Mouse (Mus musculus) CH12.LX (cell line): ENCODE measurements around the gene Trmt61a. TPM values are rescaled to one million over a fixed set of nuclear protein-coding genes. Genes with fewer than 3 reads are reported as not detected.

Experiments
- DNase-seq: peaks from one replicate; pipeline ENCODE4 v3.0.0-alpha.2; 2013; ENCODE audit errors: extremely low read depth
- H3K27ac ChIP-seq: 2 replicates; pipeline ENCODE4 v1.5.1; 2012; ENCODE audit warnings: low read depth, mild to moderate bottlenecking, control low read depth, moderate library complexity; ENCODE audit not compliant: insufficient read depth
- H3K27me3 ChIP-seq: replicated peaks from 2 replicates; pipeline ENCODE3; 2012; ENCODE audit warnings: inconsistent platforms
- H3K36me3 ChIP-seq, 2 experiments: replicated peaks in 1 of 2; 2 replicates each; pipeline versions ENCODE3 to v1.6.1; 2012; ENCODE audit warnings: inconsistent platforms in 1 of 2, low read length in 1 of 2, mild to moderate bottlenecking in 1 of 2, mixed read lengths in 1 of 2, moderate library complexity in 1 of 2; ENCODE audit not compliant: control insufficient read depth in 1 of 2, insufficient read depth in 1 of 2
- H3K4me1 ChIP-seq, 2 experiments: 2 replicates each; pipeline ENCODE4 v1.6.1; 2012; ENCODE audit warnings: inconsistent platforms in 1 of 2, moderate library complexity in 1 of 2; ENCODE audit not compliant: insufficient read depth in 2 of 2, control insufficient read depth in 1 of 2
- H3K4me2 ChIP-seq: 2 replicates; pipeline ENCODE4 v1.6.1; 2012; ENCODE audit warnings: low read depth, mild to moderate bottlenecking, control low read depth; ENCODE audit not compliant: poor library complexity, insufficient read depth, severe bottlenecking
- H3K4me3 ChIP-seq, 3 experiments: fragments of 150-350 bp in 1 of 3; sonication (generic) in 1 of 3; replicated peaks in 1 of 3; 2 replicates each; pipeline versions ENCODE3 to v1.5.1; 2011 to 2012; ENCODE audit warnings: low read depth in 2 of 3, low read length in 2 of 3, mild to moderate bottlenecking in 2 of 3, moderate library complexity in 2 of 3, control low read depth in 1 of 3, improper control_type of control experiment in 1 of 3, inconsistent platforms in 1 of 3, mixed read lengths in 1 of 3; ENCODE audit not compliant: poor library complexity in 1 of 3
- H3K79me2 ChIP-seq: replicated peaks from 2 replicates; pipeline ENCODE4 v1.6.1; 2012; ENCODE audit warnings: mild to moderate bottlenecking, moderate library complexity; ENCODE audit not compliant: control insufficient read depth, poor library complexity, insufficient read depth, severe bottlenecking; ENCODE audit errors: extremely low read depth
- H3K9ac ChIP-seq: 2 replicates; pipeline ENCODE4 v1.6.1; 2012; ENCODE audit warnings: low read depth, mild to moderate bottlenecking, control low read depth, moderate library complexity; ENCODE audit not compliant: insufficient read depth
- H3K9me3 ChIP-seq: replicated peaks from 2 replicates; pipeline ENCODE3; 2012; ENCODE audit warnings: low read length, inconsistent platforms, mixed read lengths
- CHD1 ChIP-seq: IDR thresholded peaks from 2 replicates; pipeline ENCODE4 v1.6.1; 2012; ENCODE audit warnings: low read depth, low read length, improper control_type of control experiment, inconsistent platforms
- CTCF ChIP-seq, 2 experiments: IDR thresholded peaks in 1 of 2; conservative IDR thresholded peaks in 1 of 2; 2 replicates each; pipeline ENCODE4 v1.5.1; 2011 to 2012; ENCODE audit warnings: low read depth in 2 of 2, low read length in 2 of 2, improper control_type of control experiment in 1 of 2, inconsistent platforms in 1 of 2, mild to moderate bottlenecking in 1 of 2, moderate library complexity in 1 of 2
- E2F4 ChIP-seq: IDR thresholded peaks from 2 replicates; pipeline ENCODE4 v1.6.1; 2011; ENCODE audit warnings: low read depth, low read length, improper control_type of control experiment; ENCODE audit not compliant: insufficient replicate concordance
- HCFC1 ChIP-seq: IDR thresholded peaks from 2 replicates; pipeline ENCODE4 v1.6.1; 2012; ENCODE audit warnings: low read depth, mild to moderate bottlenecking, inconsistent platforms, low read length, improper control_type of control experiment
- JUN ChIP-seq: IDR thresholded peaks from 2 replicates; pipeline ENCODE4 v1.6.1; 2011; ENCODE audit warnings: low read depth, mild to moderate bottlenecking, low read length, improper control_type of control experiment, moderate library complexity; ENCODE audit not compliant: insufficient read depth
- JUND ChIP-seq: conservative IDR thresholded peaks from 2 replicates; pipeline ENCODE4 v1.6.1; 2011; ENCODE audit warnings: low read depth, low read length, improper control_type of control experiment
- MAFK ChIP-seq: IDR thresholded peaks from 2 replicates; pipeline ENCODE4 v1.6.1; 2011; ENCODE audit warnings: low read length, improper control_type of control experiment; ENCODE audit not compliant: insufficient replicate concordance
- MAZ ChIP-seq: IDR thresholded peaks from 2 replicates; pipeline ENCODE4 v1.6.1; 2012; ENCODE audit warnings: low read depth, mild to moderate bottlenecking, inconsistent platforms, low read length, improper control_type of control experiment, moderate library complexity
- MEF2A ChIP-seq: IDR thresholded peaks from 2 replicates; pipeline ENCODE4 v1.6.1; 2014; ENCODE audit warnings: low read depth, mild to moderate bottlenecking, inconsistent platforms, low read length, improper control_type of control experiment, borderline replicate concordance
- MXI1 ChIP-seq: IDR thresholded peaks from 2 replicates; pipeline ENCODE4 v1.6.1; 2011; ENCODE audit warnings: mild to moderate bottlenecking, low read depth, low read length, improper control_type of control experiment
- MYC ChIP-seq: IDR thresholded peaks from 2 replicates; pipeline ENCODE4 v1.6.1; 2011; ENCODE audit warnings: low read depth, mild to moderate bottlenecking, improper control_type of control experiment, low read length
- NELFE ChIP-seq: IDR thresholded peaks from 2 replicates; pipeline ENCODE4 v1.6.1; 2011; ENCODE audit warnings: low read depth, low read length, improper control_type of control experiment
- PAX5 ChIP-seq: IDR thresholded peaks from 2 replicates; pipeline ENCODE4 v1.6.1; 2012; ENCODE audit warnings: low read length, inconsistent platforms, mixed read lengths
- POLR2A ChIP-seq: IDR thresholded peaks from 2 replicates; pipeline ENCODE4 v1.6.1; 2011; ENCODE audit warnings: low read depth, mild to moderate bottlenecking, improper control_type of control experiment, low read length
- POLR2AphosphoS2 ChIP-seq: IDR thresholded peaks from 2 replicates; pipeline ENCODE4 v1.6.1; 2011; ENCODE audit warnings: low read depth, low read length, improper control_type of control experiment
- RAD21 ChIP-seq: IDR thresholded peaks from 2 replicates; pipeline ENCODE4 v1.6.1; 2011; ENCODE audit warnings: low read depth, mild to moderate bottlenecking, low read length, improper control_type of control experiment, moderate library complexity
- RCOR1 ChIP-seq: conservative IDR thresholded peaks from 2 replicates; pipeline ENCODE4 v1.6.1; 2012; ENCODE audit warnings: low read depth, mild to moderate bottlenecking, inconsistent platforms, low read length, improper control_type of control experiment
- SMC3 ChIP-seq: IDR thresholded peaks from 2 replicates; pipeline ENCODE4 v1.6.1; 2011; ENCODE audit warnings: low read depth, low read length, improper control_type of control experiment
- USF2 ChIP-seq: conservative IDR thresholded peaks from 2 replicates; pipeline ENCODE4 v1.6.1; 2011; ENCODE audit warnings: low read depth, low read length, improper control_type of control experiment
- ZC3H11A ChIP-seq: IDR thresholded peaks from 2 replicates; pipeline ENCODE4 v1.6.1; 2012; ENCODE audit warnings: low read depth, mild to moderate bottlenecking, inconsistent platforms, low read length, improper control_type of control experiment
- ZKSCAN1 ChIP-seq: IDR thresholded peaks from 2 replicates; pipeline ENCODE4 v1.6.1; 2012; ENCODE audit warnings: low read depth, inconsistent platforms, low read length, improper control_type of control experiment, borderline replicate concordance
- ZMIZ1 ChIP-seq: IDR thresholded peaks from 2 replicates; pipeline ENCODE4 v1.6.1; 2012; ENCODE audit warnings: low read depth, mild to moderate bottlenecking, inconsistent platforms, low read length, improper control_type of control experiment
- ZNF384 ChIP-seq: IDR thresholded peaks from 2 replicates; pipeline ENCODE4 v1.6.1; 2012; ENCODE audit warnings: low read depth, low read length, improper control_type of control experiment, inconsistent platforms
- dilution Hi-C: fragments of 300-500 bp; cut with MboI; formaldehyde crosslinking; loops from 2 replicates; pipeline ENCODE4 v1.14.3; 2020; ENCODE audit warnings: low sequenced_read_pairs; ENCODE audit not compliant: extremely low pct_unique_long_range_greater_than_20kb, extremely low pct_ligation_motif_present
- in situ Hi-C: fragments of 300-500 bp; cut with MboI; formaldehyde crosslinking; loops from 3 replicates; pipeline ENCODE4 v1.14.3; 2019; ENCODE audit warnings: low sequenced_read_pairs, low pct_ligation_motif_present, low pct_unique_long_range_greater_than_20kb, mixed read lengths
- polyA plus RNA-seq: library from polyadenylated mRNA; unstranded; fragments of >175 nt; gene quantifications from 2 replicates; pipeline ENCODE4 v1.2.1, GENCODE M21; 2012; ENCODE audit warnings: low read depth; ENCODE audit not compliant: insufficient read length
- total RNA-seq, 2 experiments: library from RNA; depleted of rRNA; stranded (reverse); fragments of 300-350 nt in 1 of 2; fragments of >200 nt in 1 of 2; gene quantifications; 2 replicates each; pipeline ENCODE4 v1.2.3; 2012 to 2014

Trmt61a gene
- total and polyA plus RNA-seq, 3 experiments = 21.8 to 37.4 (median 34.1) TPM

DNA sequence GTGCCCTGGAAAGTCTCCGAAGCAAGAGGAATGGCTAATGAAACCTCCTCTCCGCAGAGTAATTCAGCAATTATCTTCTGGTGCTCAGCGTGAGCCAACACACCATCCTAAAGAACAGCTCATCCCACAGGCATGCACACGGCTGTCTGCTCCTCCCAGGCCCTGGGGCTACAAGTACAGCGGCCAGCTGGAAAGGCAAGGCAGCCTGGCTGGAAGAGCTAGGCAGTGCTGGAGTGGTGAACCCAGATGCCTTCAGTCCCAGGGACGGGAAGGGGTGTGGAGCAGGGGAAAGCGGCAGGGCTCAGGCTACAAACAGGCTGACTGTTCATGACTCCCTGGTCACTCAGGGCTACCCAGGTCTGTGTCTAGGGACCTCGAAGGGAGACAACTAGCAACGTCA, 26.7 kb downstream of the Trmt61a start:
- dilution Hi-C loops = no loop called here
- H3K27ac ChIP-seq = no peak overlapping the region
- no peak overlapping the region for H3K4me3 ChIP-seq
- in situ Hi-C loops = no loop called here
- H3K4me2 ChIP-seq = no peak overlapping the region
- H3K36me3 ChIP-seq = peaks cover 4 to 28% of the 10 kb centered on the region in 2 experiments
- TF ChIP-seq POLR2AphosphoS2 (no peak), CTCF (conservative IDR thresholded peaks at IDR 0.05 in 1 of 2, IDR thresholded peaks at IDR 0.05 in 1 of 2; ENCODE audit: low read depth in 2 of 2, low read length in 2 of 2) (no peak), NELFE (no peak), ZC3H11A (no peak), RAD21 (no peak), RCOR1 (no peak)
- no peaks in the 10 kb centered on the region for H3K27me3 ChIP-seq
- H3K9me3 ChIP-seq = no peaks in the 10 kb centered on the region
- H3K79me2 ChIP-seq = no peaks in the 10 kb centered on the region
- H3K4me1 ChIP-seq = peaks cover 3 to 26% of the 10 kb centered on the region in 2 experiments
- no peak for DNase-seq
- H3K9ac ChIP-seq = no peak overlapping the region

DNA sequence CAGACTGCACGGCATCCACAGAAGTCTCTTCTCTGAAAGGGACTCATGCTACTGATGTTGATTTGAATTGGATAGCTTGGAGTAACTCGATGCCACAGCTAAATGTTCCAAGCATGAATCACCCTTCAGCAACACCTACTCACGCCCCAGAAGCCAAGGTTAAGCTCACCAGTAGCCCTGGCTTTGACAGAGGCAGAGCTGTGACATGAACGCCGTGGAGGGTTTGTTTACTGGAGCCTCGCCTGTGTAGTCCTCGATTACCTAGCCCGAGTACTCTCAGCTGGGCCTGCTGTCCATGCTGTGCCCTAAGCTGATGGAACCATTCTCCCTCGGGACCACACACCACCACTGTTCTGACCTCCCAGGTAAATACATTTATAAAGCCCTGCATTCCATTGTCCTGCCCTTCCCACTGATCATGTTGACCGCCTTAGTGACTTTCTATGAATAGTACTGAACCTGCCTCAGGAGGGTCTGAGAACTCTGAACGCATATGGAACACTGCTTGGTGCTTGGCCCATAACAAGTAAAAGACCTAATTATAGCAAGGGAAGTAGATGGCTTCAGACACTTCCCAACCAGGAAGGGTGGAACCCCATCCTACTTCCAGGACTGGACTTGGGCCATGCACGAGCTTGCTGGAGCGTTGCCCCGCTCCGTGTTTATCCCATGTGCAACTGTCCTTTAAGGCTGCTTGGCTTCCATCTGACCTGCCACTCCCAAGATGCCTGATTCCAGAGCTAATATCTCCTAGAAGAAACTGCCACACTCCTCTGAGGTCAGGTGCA, 27.5 kb downstream of the Trmt61a start:
- no peak for DNase-seq
- Histone ChIP-seq H3K27me3 (no peaks in the 10 kb centered on the region), H3K36me3 (peaks cover 9 to 36% of the 10 kb centered on the region in 2 experiments), H3K9me3 (no peaks in the 10 kb centered on the region), H3K27ac (no peak overlapping the region), H3K4me2 (no peak overlapping the region), H3K9ac (no peak overlapping the region)
- dilution Hi-C loops = no loop called here
- no peak for TF ChIP-seq ZNF384
- TF ChIP-seq CHD1 = no peak
- TF ChIP-seq PAX5 = no peak
- no peak for TF ChIP-seq JUN
- no peak for TF ChIP-seq HCFC1
- no peak for TF ChIP-seq MEF2A
- TF ChIP-seq USF2 = no peak
- no peak for TF ChIP-seq ZMIZ1
- no peak for TF ChIP-seq MAFK
- TF ChIP-seq RCOR1 = no peak
- no peak for TF ChIP-seq JUND
- TF ChIP-seq POLR2A = no peak
- TF ChIP-seq E2F4 = no peak
- no peak for TF ChIP-seq MXI1
- TF ChIP-seq MAZ = no peak
- no peak for TF ChIP-seq MYC
- TF ChIP-seq SMC3 = no peak
- TF ChIP-seq ZKSCAN1 = no peak
- TF ChIP-seq, all 38 proteins: peak for 0
- Histone ChIP-seq H3K79me2 (no peaks in the 10 kb centered on the region), H3K4me3 (no peak overlapping the region), H3K4me1 (peaks cover 0 to 23% of the 10 kb centered on the region in 2 experiments; a peak in 3 of 4 replicates)
- in situ Hi-C loops = no loop called here
